Mouse (Mus musculus) heart, embryonic 10.5 days (tissue): Measurements from ENCODE around the gene Reep3. TPM values are rescaled to one million over a fixed set of nuclear protein-coding genes. Genes with fewer than 3 reads are reported as not detected.

Experiments
- DNase-seq: peaks from one replicate; pipeline ENCODE4 v3.0.0-alpha.2; 2017; ENCODE audit warnings: low spot score
- H3K27ac ChIP-seq: fragments of 300-500 bp; sonication (generic); 2 replicates; pipeline ENCODE4 v1.5.1; 2016; ENCODE audit warnings: mild to moderate bottlenecking
- H3K27me3 ChIP-seq: fragments of 300-500 bp; sonication (generic); 2 replicates; pipeline ENCODE4 v1.6.1; 2016; ENCODE audit warnings: mild to moderate bottlenecking; ENCODE audit not compliant: poor library complexity, insufficient read depth, severe bottlenecking
- H3K36me3 ChIP-seq: fragments of 300-500 bp; sonication (generic); 2 replicates; pipeline ENCODE4 v1.6.1; 2016; ENCODE audit warnings: mild to moderate bottlenecking, moderate library complexity
- H3K4me1 ChIP-seq: fragments of 300-500 bp; sonication (generic); 2 replicates; pipeline ENCODE4 v1.6.1; 2016; ENCODE audit warnings: mild to moderate bottlenecking
- H3K4me3 ChIP-seq: fragments of 300-500 bp; sonication (generic); 2 replicates; pipeline ENCODE4 v1.5.1; 2016; ENCODE audit warnings: mild to moderate bottlenecking, moderate library complexity
- H3K9me3 ChIP-seq: fragments of 300-500 bp; sonication (generic); 2 replicates; pipeline ENCODE4 v1.6.1; 2016; ENCODE audit warnings: mild to moderate bottlenecking, moderate library complexity
- WGBS: fragments of 180-500 bp; shearing (Covaris S2); methylation state at CpG from one replicate; pipeline ENCODE4 v1.1.7; 2016; 5-methylcytosine and 5-hydroxymethylcytosine counted together
- polyA plus RNA-seq: library from polyadenylated mRNA; unstranded; fragments of >200 nt; fragmentation: Nextera tagmentation; extraction: Ambion mirVana; gene quantifications from 2 replicates; pipeline ENCODE4 v1.2.1, GENCODE M21; 2016

The Reep3 gene
- polyA plus RNA-seq, 1 experiment from 2014 or later, result 21.2 TPM

DNA sequence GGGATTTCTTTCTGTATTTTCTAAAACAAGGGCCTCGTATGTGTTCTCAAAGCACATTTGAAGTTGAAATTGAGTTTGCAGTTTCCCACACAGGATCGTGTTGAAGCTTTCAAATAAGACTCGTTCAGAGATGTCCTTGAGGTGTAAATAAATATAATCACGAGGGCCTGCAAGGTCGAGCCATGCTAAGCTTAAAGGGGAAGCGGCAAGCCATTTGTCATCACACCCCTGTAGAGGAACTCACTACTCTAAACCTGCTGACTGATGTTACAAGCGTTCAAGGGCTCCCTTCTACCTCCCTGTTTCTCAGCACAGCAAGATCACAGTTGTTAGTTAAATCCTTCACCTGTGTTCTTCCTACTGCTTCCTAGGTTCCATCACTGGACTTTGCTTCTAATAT, 65.6 kb downstream of the Reep3 start:
- H3K36me3 ChIP-seq, result peaks cover 22% of the 10 kb centered on the region
- H3K27me3 ChIP-seq, result no peaks in the 10 kb centered on the region
- WGBS, result 44% methylated on average over 7 of the region's 7 CpGs
- no peak overlapping the region for H3K27ac ChIP-seq
- H3K4me3 ChIP-seq, result no peak overlapping the region
- H3K4me1 ChIP-seq, result peaks cover 7% of the 10 kb centered on the region; the same call in 1 of the 2 replicates
- H3K9me3 ChIP-seq, result no peaks in the 10 kb centered on the region
- DNase-seq, result no peak

DNA sequence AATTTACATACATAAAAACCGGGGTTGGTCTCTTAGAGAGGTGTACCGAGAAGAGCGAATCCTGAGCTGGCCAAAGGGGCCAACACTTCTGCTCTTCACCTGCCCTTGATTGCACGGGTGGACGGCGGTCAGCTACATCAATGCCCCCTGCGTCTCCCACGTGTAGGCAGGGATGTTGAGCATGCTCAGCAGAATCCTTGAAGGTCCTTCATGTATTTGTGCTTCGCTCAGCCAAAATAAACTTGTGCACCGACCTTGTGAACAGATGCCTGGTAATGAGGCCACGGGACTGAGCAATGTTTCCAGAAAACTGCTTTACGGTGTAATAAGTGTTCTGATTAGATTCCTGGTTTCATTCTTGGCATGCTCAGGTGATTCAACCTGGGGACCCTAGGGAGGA, 67.4 kb downstream of the Reep3 start:
- 90% methylated on average over 12 of the region's 12 CpGs for WGBS
- Histone ChIP-seq H3K4me3 (no peak overlapping the region), H3K4me1 (peaks cover 13% of the 10 kb centered on the region), H3K27ac (no peak overlapping the region), H3K27me3 (no peaks in the 10 kb centered on the region), H3K36me3 (peaks cover 27% of the 10 kb centered on the region), H3K9me3 (no peaks in the 10 kb centered on the region)
- no peak for DNase-seq

DNA sequence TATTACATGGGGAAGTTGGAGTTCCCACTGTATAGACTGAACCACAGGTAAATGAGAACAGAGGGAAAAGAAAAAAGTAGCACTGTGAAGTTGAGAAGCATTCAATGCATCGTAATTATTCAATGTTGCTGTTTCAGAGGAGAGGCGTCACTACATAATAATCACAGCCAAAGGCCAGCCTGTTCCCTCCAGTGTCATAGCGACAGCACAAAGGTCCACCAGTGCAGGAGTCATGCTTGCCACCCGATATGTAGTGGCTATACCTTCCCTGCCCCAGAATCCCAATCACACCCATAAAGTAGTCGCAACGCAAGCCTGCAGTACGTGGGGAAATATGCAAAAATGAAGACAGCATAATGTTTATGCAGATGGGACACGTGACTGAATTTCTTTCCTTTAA, 70.4 kb downstream of the Reep3 start:
- Histone ChIP-seq H3K36me3 (peaks cover 26% of the 10 kb centered on the region), H3K4me3 (no peak overlapping the region), H3K27ac (no peak overlapping the region), H3K4me1 (peaks cover 9% of the 10 kb centered on the region), H3K27me3 (no peaks in the 10 kb centered on the region), H3K9me3 (no peaks in the 10 kb centered on the region)
- WGBS, result 88% methylated on average over 8 of the region's 8 CpGs
- DNase-seq, result no peak

DNA sequence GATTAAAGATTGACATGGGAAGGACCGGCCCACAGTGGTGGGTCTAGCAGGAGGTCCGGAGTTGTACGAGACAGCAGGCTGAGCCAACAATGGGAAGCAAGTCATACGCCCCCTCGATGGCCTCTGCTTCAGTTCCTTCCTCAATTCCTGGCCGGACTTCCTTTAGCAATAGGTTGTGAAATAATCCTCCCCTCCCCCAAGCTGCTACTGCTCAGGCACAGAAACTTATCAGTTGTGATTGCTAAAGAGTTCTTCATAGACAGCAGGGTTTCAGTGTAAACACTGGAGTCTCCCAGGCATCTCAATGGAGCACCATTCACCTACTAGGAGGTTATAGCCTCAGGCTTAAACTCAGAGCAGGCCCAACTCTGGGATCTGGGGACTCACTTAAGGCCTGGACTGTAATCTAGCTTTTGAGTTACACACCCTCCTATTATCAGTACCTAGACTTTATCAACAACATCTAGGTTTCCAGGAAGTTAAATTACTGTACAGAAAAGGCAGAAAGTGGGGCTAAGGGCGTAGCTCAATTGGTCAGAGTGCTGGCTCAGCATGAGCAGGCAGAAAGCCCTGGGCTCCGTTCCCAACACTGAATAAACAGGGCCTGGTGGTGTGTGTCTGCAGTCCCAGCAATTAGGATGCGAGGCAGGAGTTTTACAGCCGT, 71.0 kb downstream of the Reep3 start:
- H3K36me3 ChIP-seq, result peaks cover 28% of the 10 kb centered on the region
- H3K9me3 ChIP-seq, result no peaks in the 10 kb centered on the region
- H3K27ac ChIP-seq, result peak overlapping the region; percentile 62
- peaks cover 7% of the 10 kb centered on the region for H3K4me1 ChIP-seq
- 56% methylated on average over 10 of the region's 10 CpGs for WGBS
- DNase-seq, result no peak
- H3K27me3 ChIP-seq, result no peaks in the 10 kb centered on the region
- H3K4me3 ChIP-seq, result no peak overlapping the region

DNA sequence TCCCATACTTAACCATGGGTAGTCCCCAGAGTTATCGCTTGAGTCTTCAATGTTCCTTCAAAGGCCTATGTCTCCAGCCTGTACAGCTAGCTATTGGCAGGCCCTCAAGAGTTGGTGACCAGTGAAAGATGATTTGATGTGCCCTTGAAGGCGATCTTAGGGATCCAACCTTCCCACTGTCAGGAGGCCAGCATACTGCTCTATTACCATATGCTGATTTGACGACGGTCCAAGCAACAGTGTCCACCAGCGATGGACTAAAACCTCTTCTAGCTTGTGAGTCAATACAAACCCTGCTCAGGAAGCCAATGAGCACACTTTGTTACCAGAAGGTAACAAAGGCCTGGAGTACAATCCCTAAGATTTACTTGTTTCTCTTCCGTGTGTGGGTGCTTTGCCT, 72.4 kb downstream of the Reep3 start:
- no peak for DNase-seq
- WGBS, result 91% methylated on average over 6 of the region's 6 CpGs
- H3K9me3 ChIP-seq, result no peaks in the 10 kb centered on the region
- H3K27me3 ChIP-seq, result no peaks in the 10 kb centered on the region
- no peak overlapping the region for H3K27ac ChIP-seq
- H3K36me3 ChIP-seq, result peaks cover 26% of the 10 kb centered on the region
- H3K4me1 ChIP-seq, result peaks cover 7% of the 10 kb centered on the region
- no peak overlapping the region for H3K4me3 ChIP-seq

DNA sequence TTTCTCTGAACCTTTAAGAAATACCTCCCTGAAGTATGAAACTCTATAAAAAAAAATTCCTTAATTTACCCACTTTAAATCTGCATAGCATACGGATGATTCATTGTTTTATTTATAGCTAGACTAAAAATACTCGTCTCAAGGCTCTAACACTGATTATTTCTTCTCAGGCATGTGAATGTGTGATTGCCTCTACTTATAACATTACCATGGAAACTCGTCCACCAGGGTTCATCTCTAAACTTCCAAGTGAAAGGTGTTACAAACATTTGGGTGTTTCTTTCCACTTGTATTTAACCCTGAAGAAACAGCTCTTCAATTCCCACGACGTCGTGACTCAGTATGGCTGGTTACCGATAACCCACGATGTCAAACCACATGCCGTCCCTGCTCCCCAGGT, 73.7 kb downstream of the Reep3 start:
- Histone ChIP-seq H3K27ac (no peak overlapping the region), H3K27me3 (no peaks in the 10 kb centered on the region), H3K9me3 (no peaks in the 10 kb centered on the region), H3K4me3 (no peak overlapping the region), H3K36me3 (peaks cover 21% of the 10 kb centered on the region), H3K4me1 (peaks cover 10% of the 10 kb centered on the region)
- whole genome bisulfite sequencing, result 83% methylated on average over 9 of the region's 9 CpGs
- no peak for DNase-seq

DNA sequence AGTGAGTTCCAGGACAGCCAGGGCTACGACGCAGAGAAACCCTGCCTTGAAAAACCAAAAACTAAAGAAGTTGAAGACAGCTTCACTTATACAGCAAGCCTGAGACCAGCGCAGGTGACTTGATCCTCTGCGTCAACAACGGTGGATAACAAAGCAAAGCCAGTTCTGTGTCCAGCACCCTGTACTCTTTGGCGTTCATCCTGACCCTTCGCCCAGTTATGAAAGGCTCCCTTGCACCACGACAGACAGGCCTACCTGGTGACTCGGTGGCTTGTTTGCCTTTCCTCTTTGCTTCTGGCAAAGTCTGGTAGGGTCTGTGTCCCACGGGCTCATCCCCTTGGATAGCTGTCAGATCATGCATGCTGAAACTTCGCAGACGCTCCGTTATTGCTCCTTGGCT, 75.3 kb downstream of the Reep3 start:
- Histone ChIP-seq H3K4me1 (peaks cover 19% of the 10 kb centered on the region), H3K27ac (no peak overlapping the region), H3K36me3 (peaks cover 21% of the 10 kb centered on the region), H3K9me3 (no peaks in the 10 kb centered on the region), H3K4me3 (no peak overlapping the region), H3K27me3 (no peaks in the 10 kb centered on the region)
- DNase-seq, result no peak
- WGBS, result 90% methylated on average over 13 of the region's 13 CpGs

DNA sequence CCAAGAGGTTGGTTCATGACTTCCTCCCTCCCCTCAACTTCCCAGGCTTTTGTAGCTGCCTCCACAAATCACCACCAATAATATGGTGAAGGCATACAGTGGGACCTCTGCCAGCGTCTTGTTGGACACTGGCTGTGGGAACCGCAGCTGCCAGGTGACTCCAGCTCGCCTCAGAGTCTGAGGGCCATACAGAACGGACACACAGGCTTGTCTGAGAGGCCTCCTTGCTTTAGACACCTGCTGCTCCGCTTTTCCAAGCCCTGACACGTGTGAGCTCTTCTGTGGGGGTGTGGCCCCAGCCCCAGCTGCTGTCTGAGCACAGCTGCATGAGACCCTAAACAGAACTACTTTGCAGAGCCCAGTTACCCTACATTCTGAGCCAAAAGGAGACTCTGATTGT, 77.9 kb downstream of the Reep3 start:
- DNase-seq, result no peak
- Histone ChIP-seq H3K9me3 (no peaks in the 10 kb centered on the region), H3K36me3 (peaks cover 34% of the 10 kb centered on the region), H3K27ac (no peak overlapping the region), H3K27me3 (no peaks in the 10 kb centered on the region), H3K4me1 (peaks cover 14% of the 10 kb centered on the region), H3K4me3 (no peak overlapping the region)
- WGBS, result 74% methylated on average over 6 of the region's 6 CpGs

DNA sequence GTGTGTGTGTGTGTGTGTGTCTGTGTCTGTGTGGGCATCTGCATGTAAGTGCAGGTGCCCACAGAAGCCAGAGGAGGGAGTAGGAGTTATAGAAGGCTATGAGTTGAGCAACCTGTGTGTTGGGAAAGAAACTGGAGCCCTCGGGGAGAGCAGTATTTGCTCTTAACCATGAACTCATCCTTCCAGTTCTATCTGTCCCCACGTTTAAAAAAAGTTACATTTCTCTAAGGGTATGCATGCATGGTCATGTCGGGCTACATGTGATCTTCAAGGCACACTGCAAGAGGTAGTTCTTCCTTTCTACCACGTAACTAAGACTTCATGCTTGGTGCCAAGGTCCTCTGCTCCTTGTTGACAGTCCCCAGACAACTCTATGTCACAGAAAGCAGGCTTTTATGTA, 78.9 kb downstream of the Reep3 start:
- H3K36me3 ChIP-seq, result peaks cover 35% of the 10 kb centered on the region
- no peak overlapping the region for H3K27ac ChIP-seq
- H3K4me1 ChIP-seq, result peaks cover 14% of the 10 kb centered on the region
- DNase-seq, result no peak
- no peaks in the 10 kb centered on the region for H3K9me3 ChIP-seq
- WGBS, result 91% methylated on average over 4 of the region's 4 CpGs
- no peaks in the 10 kb centered on the region for H3K27me3 ChIP-seq
- no peak overlapping the region for H3K4me3 ChIP-seq

DNA sequence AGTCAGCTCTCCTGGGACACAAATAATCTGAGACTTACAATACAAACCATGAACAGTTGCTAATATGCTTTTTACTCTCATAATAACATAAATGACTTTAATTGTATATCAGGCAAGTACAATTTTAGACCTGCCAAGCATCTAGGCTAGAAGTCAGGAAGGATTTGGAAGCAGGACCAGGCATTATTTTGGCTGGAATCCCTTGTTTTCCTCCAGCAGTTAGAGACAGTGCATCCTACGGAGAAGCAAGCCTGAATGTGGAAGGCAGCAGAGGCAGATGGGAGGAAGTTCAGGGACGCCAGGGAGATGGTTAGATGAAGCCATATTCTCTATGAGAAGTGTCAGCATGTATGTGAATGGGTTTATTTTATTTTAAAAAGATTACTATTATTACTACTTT, 79.4 kb downstream of the Reep3 start:
- no peaks in the 10 kb centered on the region for H3K27me3 ChIP-seq
- H3K36me3 ChIP-seq, result peaks cover 35% of the 10 kb centered on the region
- no peak for DNase-seq
- H3K4me3 ChIP-seq, result no peak overlapping the region
- H3K4me1 ChIP-seq, result peaks cover 14% of the 10 kb centered on the region
- WGBS, result 58% methylated on average over 2 of the region's 2 CpGs
- H3K9me3 ChIP-seq, result no peaks in the 10 kb centered on the region
- no peak overlapping the region for H3K27ac ChIP-seq

DNA sequence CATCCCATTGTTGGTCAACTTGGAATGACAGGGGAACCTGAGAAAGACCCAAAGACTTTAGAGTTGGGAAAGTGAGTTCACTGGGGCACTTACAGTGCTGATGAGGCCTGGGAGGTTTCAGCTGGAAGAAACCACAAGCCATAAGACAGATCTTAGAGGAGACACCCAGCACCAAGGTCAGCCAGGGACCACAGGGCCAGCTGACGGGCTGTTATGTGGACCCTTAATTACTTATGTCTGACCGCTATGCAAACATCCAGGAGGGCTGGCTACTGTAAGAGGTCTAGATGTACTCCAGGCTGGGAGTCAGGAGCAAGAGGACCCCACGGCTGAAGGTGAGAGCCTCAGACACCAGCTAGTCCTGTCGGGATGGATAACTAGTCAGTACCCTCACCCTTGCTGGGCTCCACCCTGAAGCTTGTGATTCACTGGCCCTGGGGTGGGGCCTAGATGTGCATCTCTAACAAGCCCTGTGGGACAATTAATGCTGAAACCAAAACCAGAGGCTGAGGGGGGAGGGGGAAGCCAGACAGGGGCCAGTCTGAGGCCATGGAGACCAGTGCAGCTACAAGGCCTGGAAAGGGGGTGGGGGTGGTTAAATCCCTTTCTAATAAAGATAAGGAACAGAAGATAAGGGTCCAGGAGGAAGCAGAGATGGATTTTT, 80.0 kb downstream of the Reep3 start:
- Histone ChIP-seq H3K27me3 (no peaks in the 10 kb centered on the region), H3K36me3 (peaks cover 35% of the 10 kb centered on the region), H3K4me1 (peaks cover 14% of the 10 kb centered on the region), H3K27ac (peak overlapping the region; percentile 60), H3K4me3 (no peak overlapping the region), H3K9me3 (no peaks in the 10 kb centered on the region)
- DNase-seq, result no peak
- 56% methylated on average over 4 of the region's 4 CpGs for WGBS

DNA sequence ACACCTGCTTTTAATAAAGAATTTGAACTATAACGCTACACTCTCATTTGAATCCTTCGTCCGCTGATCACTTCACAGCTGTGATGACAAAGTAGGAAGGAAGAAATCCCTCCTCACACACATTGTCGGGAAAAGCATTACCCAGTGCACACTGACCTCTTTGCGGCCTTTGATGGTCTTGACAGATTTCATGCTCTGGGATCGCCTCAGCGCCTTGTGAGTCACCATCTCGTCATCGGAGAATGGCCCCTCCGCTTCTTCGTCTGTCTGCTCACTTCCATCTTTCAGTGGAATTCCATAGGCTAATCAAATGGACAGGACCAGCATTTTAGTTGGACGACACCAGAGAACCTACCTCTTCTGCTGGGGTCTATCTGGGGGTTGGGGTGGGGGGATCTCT, 82.0 kb downstream of the Reep3 start:
- no peak for DNase-seq
- H3K9me3 ChIP-seq, result no peaks in the 10 kb centered on the region
- WGBS, result 80% methylated on average over 12 of the region's 12 CpGs
- H3K4me1 ChIP-seq, result peaks cover 14% of the 10 kb centered on the region
- no peaks in the 10 kb centered on the region for H3K27me3 ChIP-seq
- no peak overlapping the region for H3K4me3 ChIP-seq
- no peak overlapping the region for H3K27ac ChIP-seq
- H3K36me3 ChIP-seq, result peaks cover 18% of the 10 kb centered on the region

DNA sequence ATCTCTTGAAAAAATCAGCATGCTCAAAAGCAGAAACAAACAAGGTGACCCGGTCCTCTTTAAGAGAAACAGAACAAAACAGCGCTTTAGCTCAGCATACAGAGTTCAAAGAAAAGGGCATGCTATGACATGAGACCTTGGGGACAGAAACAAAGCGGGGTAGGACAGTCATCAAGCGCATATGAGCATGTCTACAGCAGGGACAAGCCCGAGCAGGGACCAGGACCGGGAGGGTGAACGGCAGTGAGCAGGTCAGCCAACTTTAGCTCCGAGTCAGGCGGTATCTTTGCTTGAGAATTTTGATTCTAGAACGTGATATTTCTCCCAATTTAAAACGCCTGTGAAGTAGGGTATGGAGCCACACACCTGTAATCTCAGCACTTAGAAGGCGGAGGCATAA, 86.2 kb downstream of the Reep3 start:
- H3K27me3 ChIP-seq, result no peaks in the 10 kb centered on the region
- no peaks in the 10 kb centered on the region for H3K9me3 ChIP-seq
- H3K36me3 ChIP-seq, result peaks cover 19% of the 10 kb centered on the region
- no peak for DNase-seq
- H3K27ac ChIP-seq, result no peak overlapping the region
- WGBS, result 87% methylated on average over 12 of the region's 12 CpGs
- no peak overlapping the region for H3K4me3 ChIP-seq
- H3K4me1 ChIP-seq, result no peaks in the 10 kb centered on the region
